Mouse (Mus musculus) megakaryocyte, embryonic 14.5 days (primary cell): Measurements from ENCODE around the gene Fam32a. TPM values are rescaled to one million over a fixed set of nuclear protein-coding genes. Genes with fewer than 3 reads are reported as not detected.

ENCODE experiments used
- H3K27me3 ChIP-seq: replicated peaks from 2 replicates; pipeline ENCODE3; 2012; ENCODE audit warnings: inconsistent platforms
- H3K36me3 ChIP-seq: replicated peaks from 2 replicates; pipeline ENCODE3; 2012; ENCODE audit warnings: low read length, inconsistent platforms, mixed read lengths
- H3K4me1 ChIP-seq: 2 replicates; pipeline ENCODE4 v1.6.1; 2012; ENCODE audit warnings: inconsistent platforms
- H3K4me3 ChIP-seq: replicated peaks from 2 replicates; pipeline ENCODE3; 2012; ENCODE audit warnings: moderate library complexity, mild to moderate bottlenecking, inconsistent platforms
- H3K9me3 ChIP-seq: 2 replicates; pipeline ENCODE4 v1.6.1; 2012; ENCODE audit warnings: inconsistent platforms
- FLI1 ChIP-seq: IDR thresholded peaks from 2 replicates; pipeline ENCODE4 v1.6.1; 2012; ENCODE audit warnings: low read length, inconsistent platforms, mixed read lengths
- GATA1 ChIP-seq: IDR thresholded peaks from 3 replicates; pipeline ENCODE4 v1.6.1; 2012; ENCODE audit warnings: mixed read lengths, low read length, inconsistent platforms, borderline replicate concordance
- polyA plus RNA-seq: library from polyadenylated mRNA; stranded (reverse); fragments of >175 nt; gene quantifications from 2 replicates; pipeline ENCODE4 v1.2.3, GENCODE M21; 2012; ENCODE audit warnings: low replicate concordance; ENCODE audit not compliant: insufficient read depth

Fam32a gene
- 9.5 and 80.5 TPM in 2 replicates for polyA plus RNA-seq

GRCm38 (mm10) chr8:72219541-72220363 lies at the start of gene Fam32a:
TSS of gene Fam32a (plus strand) at chr8:72219730.
- H3K27me3 ChIP-seq = no peaks in the 10 kb centered on the region
- peaks cover 35% of the 10 kb centered on the region for H3K36me3 ChIP-seq
- TF ChIP-seq FLI1 (peak; percentile 99), GATA1 (no peak)
- H3K4me1 ChIP-seq = peaks cover 57% of the 10 kb centered on the region
- no peaks in the 10 kb centered on the region for H3K9me3 ChIP-seq
- peak within 1 kb of the TSS; percentile 97 for H3K4me3 ChIP-seq

- H3K27me3 ChIP-seq = no peaks in the 10 kb centered on the region
- H3K9me3 ChIP-seq = no peaks in the 10 kb centered on the region
- no peak for TF ChIP-seq FLI1
- no peak for TF ChIP-seq GATA1
- H3K36me3 ChIP-seq = peaks cover 99% of the 10 kb centered on the region
- H3K4me3 ChIP-seq = no peak overlapping the region
- peaks cover 15% of the 10 kb centered on the region; the same call in 1 of the 2 replicates for H3K4me1 ChIP-seq
These were observed 42.1 kb upstream of the Fam32a start for GRCm38 (mm10) chr8:72177346-72177925.

GRCm38 (mm10) chr8:72183554-72184202 lies 35.9 kb upstream of the Fam32a start:
- peaks cover 29% of the 10 kb centered on the region for H3K4me1 ChIP-seq

GRCm38 (mm10) chr8:72187793-72188331 lies 31.7 kb upstream of the Fam32a start:
- TF ChIP-seq GATA1 (no peak), FLI1 (no peak)
- Histone ChIP-seq H3K4me3 (no peak overlapping the region), H3K4me1 (peaks cover 46% of the 10 kb centered on the region), H3K36me3 (no peaks in the 10 kb centered on the region), H3K27me3 (no peaks in the 10 kb centered on the region), H3K9me3 (no peaks in the 10 kb centered on the region)

More at GRCm38 (mm10) chr8:72183554-72184202, 35.9 kb upstream of the Fam32a start:
- H3K36me3 ChIP-seq = peaks cover 39% of the 10 kb centered on the region
- TF ChIP-seq GATA1 (no peak), FLI1 (no peak)
- no peaks in the 10 kb centered on the region for H3K9me3 ChIP-seq
- H3K27me3 ChIP-seq = no peaks in the 10 kb centered on the region
- H3K4me3 ChIP-seq = no peak overlapping the region

GRCm38 (mm10) chr8:72189417-72190214 lies 29.9 kb upstream of the Fam32a start, which contains the start of gene Hsh2d:
TSS of gene Hsh2d (plus strand) at chr8:72189638.
- Histone ChIP-seq H3K4me1 (peaks cover 42% of the 10 kb centered on the region), H3K36me3 (peaks cover 11% of the 10 kb centered on the region), H3K9me3 (peaks cover 7% of the 10 kb centered on the region), H3K4me3 (peak within 1 kb of the TSS; percentile 79), H3K27me3 (no peaks in the 10 kb centered on the region)
- no peak for TF ChIP-seq FLI1

GRCm38 (mm10) chr8:72190215-72190539 lies 29.4 kb upstream of the Fam32a start:
- Histone ChIP-seq H3K36me3 (peaks cover 11% of the 10 kb centered on the region), H3K27me3 (no peaks in the 10 kb centered on the region), H3K4me1 (peaks cover 42% of the 10 kb centered on the region), H3K9me3 (peaks cover 9% of the 10 kb centered on the region), H3K4me3 (peak overlapping the region; percentile 62)
- TF ChIP-seq GATA1 = no peak
- no peak for TF ChIP-seq FLI1

- Histone ChIP-seq H3K36me3 (peaks cover 14% of the 10 kb centered on the region), H3K27me3 (no peaks in the 10 kb centered on the region), H3K4me3 (no peak overlapping the region), H3K9me3 (peaks cover 9% of the 10 kb centered on the region), H3K4me1 (peaks cover 46% of the 10 kb centered on the region)
- TF ChIP-seq FLI1 (no peak), GATA1 (no peak)
These were observed 27.5 kb upstream of the Fam32a start for GRCm38 (mm10) chr8:72192065-72192464.

- TF ChIP-seq FLI1 (no peak), GATA1 (no peak)
- Histone ChIP-seq H3K4me1 (peaks cover 16% of the 10 kb centered on the region), H3K4me3 (no peak overlapping the region), H3K36me3 (peaks cover 27% of the 10 kb centered on the region), H3K9me3 (peaks cover 20% of the 10 kb centered on the region), H3K27me3 (peaks cover 4% of the 10 kb centered on the region)
These were observed 21.5 kb upstream of the Fam32a start for GRCm38 (mm10) chr8:72197997-72198396.

GRCm38 (mm10) chr8:72208582-72208981 lies 10.9 kb upstream of the Fam32a start:
- Histone ChIP-seq H3K27me3 (peaks cover 16% of the 10 kb centered on the region), H3K36me3 (no peaks in the 10 kb centered on the region), H3K9me3 (0 out of 2 replicates have a peak, but pooled peaks cover 6% of the 10 kb centered on the region), H3K4me1 (peaks cover 33% of the 10 kb centered on the region), H3K4me3 (no peak overlapping the region)
- TF ChIP-seq FLI1 (no peak), GATA1 (no peak)
